Mouse (Mus musculus) MEL (cell line): ENCODE data around the gene Robo1. TPM values are rescaled to one million over a fixed set of nuclear protein-coding genes. Genes with fewer than 3 reads are reported as not detected.

Experiments used
- DNase-seq: peaks from one replicate; pipeline ENCODE4 v3.0.0; 2011; ENCODE audit warnings: low read depth, low spot score
- H3K27ac ChIP-seq: 2 replicates; pipeline ENCODE4 v1.5.1; 2012; ENCODE audit warnings: low read depth, mild to moderate bottlenecking, control low read depth, low read length, moderate library complexity; ENCODE audit not compliant: control insufficient read depth
- H3K27me3 ChIP-seq, 2 experiments: fragments of 150-350 bp in 1 of 2; sonication (generic) in 1 of 2; 2 replicates each; pipeline ENCODE4 v1.6.1; 2012; ENCODE audit warnings: low read length in 2 of 2, mild to moderate bottlenecking in 2 of 2, improper control_type of control experiment in 1 of 2, moderate library complexity in 1 of 2; ENCODE audit not compliant: insufficient read depth in 2 of 2, control insufficient read depth in 1 of 2
- H3K36me3 ChIP-seq, 2 experiments: 2 replicates each; pipeline ENCODE4 v1.6.1; 2012 to 2014; ENCODE audit warnings: low read length in 2 of 2, improper control_type of control experiment in 1 of 2, inconsistent platforms in 1 of 2, mild to moderate bottlenecking in 1 of 2; ENCODE audit not compliant: insufficient read depth in 2 of 2, control insufficient read depth in 1 of 2
- H3K4me1 ChIP-seq, 2 experiments: fragments of 150-350 bp in 1 of 2; sonication (generic) in 1 of 2; 2 replicates each; pipeline ENCODE4 v1.6.1; 2012; ENCODE audit warnings: low read length in 2 of 2, improper control_type of control experiment in 1 of 2, mild to moderate bottlenecking in 1 of 2; ENCODE audit not compliant: insufficient read depth in 2 of 2, control insufficient read depth in 1 of 2
- H3K4me3 ChIP-seq, 2 experiments: fragments of 150-350 bp in 1 of 2; sonication (generic) in 1 of 2; 2 replicates each; pipeline ENCODE4 v1.5.1; 2012; ENCODE audit warnings: low read depth in 2 of 2, low read length in 2 of 2, mild to moderate bottlenecking in 2 of 2, moderate library complexity in 2 of 2, control low read depth in 1 of 2, improper control_type of control experiment in 1 of 2; ENCODE audit not compliant: control insufficient read depth in 1 of 2, insufficient read depth in 1 of 2
- H3K79me2 ChIP-seq: 2 replicates; pipeline ENCODE4 v1.6.1; 2012; ENCODE audit warnings: mild to moderate bottlenecking, low read length, moderate library complexity; ENCODE audit not compliant: control insufficient read depth, poor library complexity, insufficient read depth
- H3K9ac ChIP-seq: 2 replicates; pipeline ENCODE4 v1.6.1; 2012; ENCODE audit warnings: low read depth, mild to moderate bottlenecking, control low read depth, low read length, moderate library complexity; ENCODE audit not compliant: control insufficient read depth, poor library complexity, severe bottlenecking
- H3K9me3 ChIP-seq: fragments of 150-350 bp; sonication (generic); replicated peaks from 2 replicates; pipeline ENCODE4 v1.6.1; 2012; ENCODE audit warnings: mild to moderate bottlenecking, low read length, improper control_type of control experiment, moderate library complexity; ENCODE audit not compliant: insufficient read depth
- BHLHE40 ChIP-seq: IDR thresholded peaks from 2 replicates; pipeline ENCODE4 v1.6.1; 2012; ENCODE audit warnings: low read depth, mild to moderate bottlenecking, inconsistent platforms, low read length, improper control_type of control experiment, borderline replicate concordance
- CHD1 ChIP-seq: IDR thresholded peaks from 2 replicates; pipeline ENCODE4 v1.6.1; 2012; ENCODE audit warnings: low read depth, mild to moderate bottlenecking, inconsistent platforms, low read length, improper control_type of control experiment
- CHD2 ChIP-seq: IDR thresholded peaks from 2 replicates; pipeline ENCODE4 v1.6.1; 2011; ENCODE audit warnings: low read length, improper control_type of control experiment
- E2F4 ChIP-seq: IDR thresholded peaks from 2 replicates; pipeline ENCODE4 v1.6.1; 2011; ENCODE audit warnings: low read depth, low read length, improper control_type of control experiment, borderline replicate concordance
- ELF1 ChIP-seq: IDR thresholded peaks from 2 replicates; pipeline ENCODE4 v1.6.1; 2014; ENCODE audit warnings: low read depth, mild to moderate bottlenecking, inconsistent platforms, low read length, improper control_type of control experiment, moderate library complexity
- EP300 ChIP-seq, 2 experiments: IDR thresholded peaks; 2 replicates each; pipeline ENCODE4 v1.6.1; 2011; ENCODE audit warnings: improper control_type of control experiment in 2 of 2, low read length in 2 of 2, low read depth in 1 of 2, mild to moderate bottlenecking in 1 of 2
- ETS1 ChIP-seq: IDR thresholded peaks from 2 replicates; pipeline ENCODE4 v1.6.1; 2012; ENCODE audit warnings: low read depth, mild to moderate bottlenecking, inconsistent platforms, low read length, improper control_type of control experiment, moderate library complexity
- GABPA ChIP-seq: IDR thresholded peaks from 2 replicates; pipeline ENCODE4 v1.6.1; 2012; ENCODE audit warnings: low read depth, mild to moderate bottlenecking, inconsistent platforms, low read length, improper control_type of control experiment, moderate library complexity
- GATA1 ChIP-seq: IDR thresholded peaks from 2 replicates; pipeline ENCODE4 v1.6.1; 2011; ENCODE audit warnings: low read depth, low read length, improper control_type of control experiment
- JUND ChIP-seq: IDR thresholded peaks from 2 replicates; pipeline ENCODE4 v1.6.1; 2011; ENCODE audit warnings: low read depth, mild to moderate bottlenecking, improper control_type of control experiment, low read length
- KAT2A ChIP-seq: conservative IDR thresholded peaks from 2 replicates; pipeline ENCODE4 v1.6.1; 2012; ENCODE audit warnings: low read depth, low read length, improper control_type of control experiment, inconsistent platforms
- MAFK ChIP-seq: IDR thresholded peaks from 2 replicates; pipeline ENCODE4 v1.6.1; 2011; ENCODE audit warnings: low read depth, mild to moderate bottlenecking, low read length, improper control_type of control experiment, borderline replicate concordance
- MAX ChIP-seq: IDR thresholded peaks from 2 replicates; pipeline ENCODE4 v1.6.1; 2011; ENCODE audit warnings: low read length, improper control_type of control experiment
- MAZ ChIP-seq: IDR thresholded peaks from 2 replicates; pipeline ENCODE4 v1.6.1; 2012; ENCODE audit warnings: low read depth, mild to moderate bottlenecking, inconsistent platforms, low read length, improper control_type of control experiment
- MYB ChIP-seq: IDR thresholded peaks from 2 replicates; pipeline ENCODE4 v1.6.1; 2011; ENCODE audit warnings: mild to moderate bottlenecking, low read depth, low read length, improper control_type of control experiment
- NELFE ChIP-seq: IDR thresholded peaks from 2 replicates; pipeline ENCODE4 v1.6.1; 2011; ENCODE audit warnings: low read depth, low read length, improper control_type of control experiment
- NRF1 ChIP-seq: IDR thresholded peaks from 2 replicates; pipeline ENCODE4 v1.6.1; 2014; ENCODE audit warnings: low read depth, mild to moderate bottlenecking, inconsistent platforms, low read length, improper control_type of control experiment, moderate library complexity; ENCODE audit not compliant: poor library complexity, insufficient read depth, severe bottlenecking
- POLR2A ChIP-seq, 2 experiments: IDR thresholded peaks; 2 replicates each; pipeline ENCODE4 v1.6.1; 2011 to 2012; ENCODE audit warnings: low read length in 2 of 2, mild to moderate bottlenecking in 2 of 2, control low read depth in 1 of 2, improper control_type of control experiment in 1 of 2, low read depth in 1 of 2, moderate library complexity in 1 of 2; ENCODE audit not compliant: control insufficient read depth in 1 of 2, insufficient read depth in 1 of 2, poor library complexity in 1 of 2
- POLR2AphosphoS5 ChIP-seq: IDR thresholded peaks from 2 replicates; pipeline ENCODE4 v1.6.1; 2012; ENCODE audit warnings: low read depth, borderline replicate concordance, mild to moderate bottlenecking, inconsistent platforms, low read length, moderate library complexity, mixed read lengths
- RAD21 ChIP-seq: IDR thresholded peaks from 2 replicates; pipeline ENCODE4 v1.6.1; 2011; ENCODE audit warnings: mild to moderate bottlenecking, low read depth, low read length, improper control_type of control experiment
- SIN3A ChIP-seq: IDR thresholded peaks from 2 replicates; pipeline ENCODE4 v1.6.1; 2012; ENCODE audit warnings: low read length, improper control_type of control experiment, inconsistent platforms
- TAL1 ChIP-seq: IDR thresholded peaks from 2 replicates; pipeline ENCODE4 v1.6.1; 2012; ENCODE audit warnings: mild to moderate bottlenecking, inconsistent platforms, low read length, moderate library complexity, mixed read lengths
- TCF12 ChIP-seq: IDR thresholded peaks from 2 replicates; pipeline ENCODE4 v1.6.1; 2014; ENCODE audit warnings: low read depth, mild to moderate bottlenecking, inconsistent platforms, low read length, improper control_type of control experiment, moderate library complexity
- USF2 ChIP-seq, 2 experiments: IDR thresholded peaks; 2 replicates each; pipeline ENCODE4 v1.6.1; 2011 to 2012; ENCODE audit warnings: improper control_type of control experiment in 2 of 2, low read length in 2 of 2, borderline replicate concordance in 1 of 2, inconsistent platforms in 1 of 2, low read depth in 1 of 2, mild to moderate bottlenecking in 1 of 2; ENCODE audit not compliant: insufficient read depth in 1 of 2
- ZC3H11A ChIP-seq: IDR thresholded peaks from 2 replicates; pipeline ENCODE4 v1.6.1; 2012; ENCODE audit warnings: low read depth, mild to moderate bottlenecking, inconsistent platforms, low read length, improper control_type of control experiment
- ZKSCAN1 ChIP-seq: IDR thresholded peaks from 2 replicates; pipeline ENCODE4 v1.6.1; 2012; ENCODE audit warnings: low read depth, mild to moderate bottlenecking, inconsistent platforms, low read length, improper control_type of control experiment, moderate library complexity
- ZMIZ1 ChIP-seq: IDR thresholded peaks from 2 replicates; pipeline ENCODE4 v1.6.1; 2012; ENCODE audit warnings: low read depth, mild to moderate bottlenecking, inconsistent platforms, low read length, improper control_type of control experiment, moderate library complexity
- polyA plus RNA-seq, 2 experiments: library from polyadenylated mRNA; stranded (reverse) in 1 of 2; unstranded in 1 of 2; fragments of >175 nt in 1 of 2; fragments of >200 nt in 1 of 2; gene quantifications; 2 replicates each; pipeline versions ENCODE4 v1.2.1 to v1.2.4; 2012; ENCODE audit warnings: low replicate concordance in 2 of 2, low read depth in 1 of 2; ENCODE audit not compliant: insufficient read length in 2 of 2, insufficient read depth in 1 of 2, missing spikeins in 1 of 2
- total RNA-seq: library from RNA; depleted of rRNA; stranded (reverse); fragments of 300-350 nt; gene quantifications from 2 replicates; pipeline ENCODE4 v1.2.3, GENCODE M21; 2012

The Robo1 gene
- total and polyA plus RNA-seq, 3 experiments: not detected

- H3K9ac ChIP-seq: no peak overlapping the region
- no peak overlapping the region for H3K27ac ChIP-seq
- H3K36me3 ChIP-seq: no peaks in the 10 kb centered on the region
- no peak overlapping the region for H3K4me3 ChIP-seq
- no peaks in the 10 kb centered on the region for H3K4me1 ChIP-seq
- no peaks in the 10 kb centered on the region for H3K79me2 ChIP-seq
- TF ChIP-seq EP300 (IDR thresholded peaks at IDR 0.05; ENCODE audit: low read depth in 1 of 2, low read length in 2 of 2) (no peak), MAX (no peak), CHD2 (no peak), CHD1 (no peak), TCF12 (no peak), TAL1 (no peak), USF2 (IDR thresholded peaks at IDR 0.05; ENCODE audit: borderline replicate concordance in 1 of 2, insufficient read depth in 1 of 2, low read depth in 1 of 2, low read length in 2 of 2) (no peak), JUND (no peak), NELFE (no peak), MAZ (no peak), E2F4 (no peak), ETS1 (no peak), SIN3A (no peak), ZC3H11A (no peak), ZKSCAN1 (no peak)
- no peak for DNase-seq
- H3K9me3 ChIP-seq: no peaks in the 10 kb centered on the region
- no peaks in the 10 kb centered on the region for H3K27me3 ChIP-seq
These were observed 546.0 kb downstream of the Robo1 start for GRCm38 (mm10) chr16:72854101-72854500.

- Histone ChIP-seq H3K27ac (no peak overlapping the region), H3K4me3 (no peak overlapping the region), H3K36me3 (no peaks in the 10 kb centered on the region), H3K4me1 (no peaks in the 10 kb centered on the region), H3K9me3 (no peaks in the 10 kb centered on the region), H3K27me3 (no peaks in the 10 kb centered on the region), H3K9ac (no peak overlapping the region), H3K79me2 (no peaks in the 10 kb centered on the region)
- DNase-seq: no peak
- no peak for TF ChIP-seq ELF1
- no peak for TF ChIP-seq RAD21
- no peak for TF ChIP-seq NRF1
- no peak for TF ChIP-seq USF2 (IDR thresholded peaks at IDR 0.05; ENCODE audit: borderline replicate concordance in 1 of 2, insufficient read depth in 1 of 2, low read depth in 1 of 2, low read length in 2 of 2)
- no peak for TF ChIP-seq BHLHE40
- no peak for TF ChIP-seq E2F4
- no peak for TF ChIP-seq POLR2AphosphoS5
- TF ChIP-seq TAL1: no peak
- TF ChIP-seq ZMIZ1: no peak
- no peak for TF ChIP-seq POLR2A (IDR thresholded peaks at IDR 0.05; ENCODE audit: control insufficient read depth in 1 of 2, insufficient read depth in 1 of 2, low read depth in 1 of 2, low read length in 2 of 2, poor library complexity in 1 of 2)
- TF ChIP-seq MAFK: no peak
- TF ChIP-seq EP300 (IDR thresholded peaks at IDR 0.05; ENCODE audit: low read depth in 1 of 2, low read length in 2 of 2): no peak
- TF ChIP-seq TCF12: no peak
- TF ChIP-seq GABPA: no peak
- TF ChIP-seq NELFE: no peak
- no peak for TF ChIP-seq MYB
- no peak for TF ChIP-seq KAT2A
- no peak for TF ChIP-seq GATA1
- no peak for TF ChIP-seq MAZ
- no peak for TF ChIP-seq JUND
These were observed 546.9 kb downstream of the Robo1 start for GRCm38 (mm10) chr16:72854809-72855503.
